Mouse (Mus musculus) G1E (cell line): ENCODE data around the gene Ccdc113. TPM values are rescaled to one million over a fixed set of nuclear protein-coding genes. Genes with fewer than 3 reads are reported as not detected.

ENCODE experiments used
- ATAC-seq: 2 replicates; pipeline ENCODE4 v1.8.0; 2016; ENCODE audit warnings: mild to moderate bottlenecking; ENCODE audit not compliant: insufficient number of reproducible peaks, poor library complexity, low FRiP score, severe bottlenecking; ENCODE audit errors: extremely low read depth
- DNase-seq: peaks from one replicate; pipeline ENCODE4 v3.0.0; 2012; ENCODE audit warnings: low spot score
- H3K27me3 ChIP-seq: 2 replicates; pipeline ENCODE4 v1.6.1; 2012; ENCODE audit warnings: mild to moderate bottlenecking, low read length, inconsistent platforms; ENCODE audit not compliant: insufficient read depth
- H3K36me3 ChIP-seq: replicated peaks from 2 replicates; pipeline ENCODE3; 2012; ENCODE audit warnings: mild to moderate bottlenecking, inconsistent platforms
- H3K4me1 ChIP-seq: 2 replicates; pipeline ENCODE4 v1.6.1; 2012; ENCODE audit warnings: low read depth, low read length, inconsistent platforms, mixed read lengths; ENCODE audit not compliant: insufficient read depth
- H3K4me3 ChIP-seq: 2 replicates; pipeline ENCODE4 v1.5.1; 2012; ENCODE audit warnings: low read depth, mild to moderate bottlenecking, inconsistent platforms, low read length, moderate library complexity, mixed read lengths
- H3K9me3 ChIP-seq: replicated peaks from 2 replicates; pipeline ENCODE4 v1.6.1; 2012; ENCODE audit warnings: inconsistent platforms
- CTCF ChIP-seq: IDR thresholded peaks from 2 replicates; pipeline ENCODE4 v1.5.1; 2012; ENCODE audit warnings: low read depth, low read length, inconsistent platforms, mixed read lengths
- GATA1 ChIP-seq: IDR thresholded peaks from 2 replicates; pipeline ENCODE4 v1.6.1; 2012; ENCODE audit warnings: borderline replicate concordance, low read length, inconsistent platforms, mixed read lengths
- GATA2 ChIP-seq: IDR thresholded peaks from 2 replicates; pipeline ENCODE4 v1.6.1; 2012; ENCODE audit warnings: low read depth, low read length, inconsistent platforms, borderline replicate concordance
- POLR2AphosphoS5 ChIP-seq: IDR thresholded peaks from 2 replicates; pipeline ENCODE4 v1.6.1; 2012; ENCODE audit warnings: low read depth, low read length, inconsistent platforms; ENCODE audit not compliant: insufficient replicate concordance
- TAL1 ChIP-seq: conservative IDR thresholded peaks from 2 replicates; pipeline ENCODE4 v1.6.1; 2012; ENCODE audit warnings: low read depth, low read length, inconsistent platforms, mixed read lengths
- polyA plus RNA-seq: library from polyadenylated mRNA; stranded (reverse); fragments of >175 nt; gene quantifications from 2 replicates; pipeline ENCODE4 v1.2.3, GENCODE M21; 2012
- total RNA-seq, 2 experiments: library from RNA; stranded (forward) in 1 of 2; stranded (reverse) in 1 of 2; fragments of 200-1000 nt in 1 of 2; fragments of >200 nt in 1 of 2; fragmentation: Nextera tagmentation in 1 of 2; gene quantifications; 2 replicates each; pipeline ENCODE4 v1.2.3; 2014 to 2017

The Ccdc113 gene
- total and polyA plus RNA-seq, 3 experiments, result not detected

GRCm38 (mm10) chr8:95528750-95529310 lies 5.1 kb upstream of the Ccdc113 start:
- Histone ChIP-seq H3K4me3 (no peak overlapping the region), H3K27me3 (peaks cover 12% of the 10 kb centered on the region), H3K36me3 (no peaks in the 10 kb centered on the region), H3K9me3 (no peaks in the 10 kb centered on the region), H3K4me1 (no peaks in the 10 kb centered on the region)
- TF ChIP-seq GATA1 (no peak), GATA2 (no peak), CTCF (no peak), POLR2AphosphoS5 (no peak), TAL1 (no peak)
- DNase-seq, result no peak
- no peak for ATAC-seq

DNA sequence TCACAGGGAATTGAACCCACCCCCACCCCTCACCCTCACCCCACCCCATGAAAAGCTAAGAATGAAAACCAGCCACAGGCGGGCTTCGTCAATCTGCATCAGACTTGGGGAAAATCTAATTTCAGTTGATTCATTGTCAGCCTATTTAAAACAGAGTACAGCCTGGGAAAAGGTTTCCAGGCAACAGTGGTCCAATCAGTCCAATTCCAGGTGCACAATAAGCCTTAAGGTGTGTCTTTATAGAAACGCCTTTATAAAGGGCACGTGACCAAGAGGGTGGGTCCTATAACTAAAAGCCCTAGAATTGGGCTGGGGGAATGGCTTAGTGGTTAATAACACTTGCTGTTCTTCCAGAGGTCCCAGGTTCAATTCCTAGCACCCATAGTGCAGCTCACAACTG lies 1.7 kb upstream of the Ccdc113 start:
- TF ChIP-seq GATA1 (no peak), CTCF (no peak), GATA2 (no peak), TAL1 (no peak), POLR2AphosphoS5 (no peak)
- Histone ChIP-seq H3K27me3 (peaks cover 10% of the 10 kb centered on the region; the same call in 1 of the 2 replicates), H3K9me3 (no peaks in the 10 kb centered on the region), H3K36me3 (no peaks in the 10 kb centered on the region), H3K4me1 (no peaks in the 10 kb centered on the region), H3K4me3 (no peak overlapping the region)
- ATAC-seq, result no peak
- no peak for DNase-seq

DNA sequence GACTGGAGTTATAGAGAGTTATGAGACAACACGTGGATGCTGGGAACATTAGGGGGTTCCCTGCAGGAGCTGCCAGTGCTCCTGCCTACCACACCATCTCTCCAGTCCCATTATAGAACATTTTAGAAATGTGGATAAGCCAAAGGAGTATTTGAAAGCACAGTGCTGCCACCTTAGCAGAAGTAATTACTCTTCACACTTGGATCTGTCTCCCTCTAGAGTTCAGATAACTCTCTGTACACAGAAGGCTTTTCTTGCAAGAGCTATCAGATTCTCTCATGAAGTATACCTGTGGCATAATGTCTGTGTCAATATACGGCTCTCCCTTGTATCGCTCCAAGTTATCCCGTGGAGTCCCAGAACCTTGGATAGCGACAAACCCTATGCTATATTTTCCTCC lies 5.6 kb downstream of the Ccdc113 start:
- TF ChIP-seq CTCF, result no peak
- H3K9me3 ChIP-seq, result no peaks in the 10 kb centered on the region
- no peak for ATAC-seq
- H3K27me3 ChIP-seq, result peaks cover 9% of the 10 kb centered on the region; the same call in 1 of the 2 replicates
- no peak for DNase-seq
- no peak overlapping the region for H3K4me3 ChIP-seq
- H3K4me1 ChIP-seq, result no peaks in the 10 kb centered on the region
- H3K36me3 ChIP-seq, result no peaks in the 10 kb centered on the region

- DNase-seq (no peak), ATAC-seq (no peak)
- Histone ChIP-seq H3K4me1 (no peaks in the 10 kb centered on the region), H3K9me3 (no peaks in the 10 kb centered on the region), H3K36me3 (no peaks in the 10 kb centered on the region), H3K4me3 (no peak overlapping the region), H3K27me3 (peaks cover 9% of the 10 kb centered on the region; the same call in 1 of the 2 replicates)
- no peak for TF ChIP-seq GATA1
- TF ChIP-seq POLR2AphosphoS5, result no peak
Observed at GRCm38 (mm10) chr8:95542191-95542590, 8.3 kb downstream of the Ccdc113 start.

- Histone ChIP-seq H3K9me3 (no peaks in the 10 kb centered on the region), H3K4me1 (no peaks in the 10 kb centered on the region), H3K27me3 (peaks cover 12% of the 10 kb centered on the region; the same call in 1 of the 2 replicates), H3K36me3 (no peaks in the 10 kb centered on the region), H3K4me3 (no peak overlapping the region)
- ATAC-seq (no peak), DNase-seq (no peak)
- TF ChIP-seq POLR2AphosphoS5 (no peak), CTCF (no peak), GATA2 (no peak), TAL1 (no peak), GATA1 (no peak)
Observed at GRCm38 (mm10) chr8:95543065-95543464, 9.2 kb downstream of the Ccdc113 start.

- DNase-seq, result no peak
- Histone ChIP-seq H3K4me1 (no peaks in the 10 kb centered on the region), H3K9me3 (no peaks in the 10 kb centered on the region), H3K4me3 (no peak overlapping the region), H3K36me3 (no peaks in the 10 kb centered on the region), H3K27me3 (peaks cover 14% of the 10 kb centered on the region; the same call in 1 of the 2 replicates)
- TF ChIP-seq POLR2AphosphoS5 (no peak), GATA1 (no peak), CTCF (no peak), TAL1 (no peak), GATA2 (no peak)
- ATAC-seq, result no peak
Observed at GRCm38 (mm10) chr8:95545815-95546214, 11.9 kb downstream of the Ccdc113 start.

- no peaks in the 10 kb centered on the region for H3K36me3 ChIP-seq
- ATAC-seq (no peak), DNase-seq (no peak)
- TF ChIP-seq GATA1 (no peak), CTCF (no peak), POLR2AphosphoS5 (no peak), GATA2 (no peak), TAL1 (no peak)
- peaks cover 12% of the 10 kb centered on the region; the same call in 1 of the 2 replicates for H3K27me3 ChIP-seq
- H3K4me1 ChIP-seq, result no peaks in the 10 kb centered on the region
- no peaks in the 10 kb centered on the region for H3K9me3 ChIP-seq
- no peak overlapping the region for H3K4me3 ChIP-seq
Observed at GRCm38 (mm10) chr8:95546986-95547385, 13.1 kb downstream of the Ccdc113 start.
